Mouse (Mus musculus): Measurements from ENCODE around the gene S100z. TPM values are rescaled to one million over a fixed set of nuclear protein-coding genes. Genes with fewer than 3 reads are reported as not detected.
A peak's percentile ranks its signal among the peaks of the same experiment; 100 is the strongest.

The S100z gene
- polyA plus RNA-seq, 1 experiment from 2014 or later: not detected

DNA sequence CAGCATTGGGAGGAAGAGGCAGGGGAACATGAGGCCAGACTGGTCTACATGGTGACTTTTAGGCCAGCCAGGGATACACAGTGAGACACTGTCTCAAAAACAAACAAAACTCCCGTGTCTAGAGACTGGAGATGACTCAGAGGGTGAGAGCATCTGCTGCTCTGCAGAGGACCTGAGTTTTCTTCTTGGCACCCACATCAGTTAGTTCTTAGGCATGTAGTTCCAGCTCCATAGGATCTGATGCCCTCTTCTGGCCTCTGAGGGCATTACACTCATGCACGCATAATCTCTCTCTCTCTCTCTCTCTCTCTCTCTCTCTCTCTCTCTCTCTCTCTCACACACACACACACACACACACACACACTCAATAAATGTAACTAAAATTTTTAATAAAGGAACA lies 7.6 kb downstream of the S100z start:
- no peaks in the 10 kb centered on the region for H3K36me3 ChIP-seq (ENCODE audit: control insufficient read depth, insufficient read depth)
- H3K4me2 ChIP-seq (ENCODE audit: low read length): no peak overlapping the region
- WGBS: 73% methylated on average over 2 of the region's 2 CpGs
- H3K27me3 ChIP-seq (replicated peaks; ENCODE audit: control insufficient read depth, insufficient read depth, low read length): no peaks in the 10 kb centered on the region
- H3K4me1 ChIP-seq (replicated peaks; ENCODE audit: control insufficient read depth, insufficient read depth, low read length): no peaks in the 10 kb centered on the region
- H3K27ac ChIP-seq (ENCODE audit: low read length): no peak overlapping the region
- no peak overlapping the region for H3K4me3 ChIP-seq (replicated peaks; ENCODE audit: low read length)
- no peaks in the 10 kb centered on the region for H3K9me3 ChIP-seq (ENCODE audit: control insufficient read depth, low read length)
- no peak for ATAC-seq
- H3K9ac ChIP-seq (replicated peaks; ENCODE audit: low read depth, low read length): no peak overlapping the region

GRCm38 (mm10) chr13:95451529-95451928 lies 27.0 kb downstream of the S100z start:
- Histone ChIP-seq H3K9me3 (ENCODE audit: control insufficient read depth, low read length) (no peaks in the 10 kb centered on the region), H3K4me3 (replicated peaks; ENCODE audit: low read length) (no peak overlapping the region), H3K36me3 (ENCODE audit: control insufficient read depth, insufficient read depth) (no peaks in the 10 kb centered on the region), H3K9ac (replicated peaks; ENCODE audit: low read depth, low read length) (no peak overlapping the region), H3K4me1 (replicated peaks; ENCODE audit: control insufficient read depth, insufficient read depth, low read length) (no peaks in the 10 kb centered on the region), H3K27ac (ENCODE audit: low read length) (no peak overlapping the region), H3K4me2 (ENCODE audit: low read length) (no peak overlapping the region), H3K27me3 (replicated peaks; ENCODE audit: control insufficient read depth, insufficient read depth, low read length) (no peaks in the 10 kb centered on the region)
- 81% methylated on average over 2 of the region's 2 CpGs for WGBS
- ATAC-seq: no peak

DNA sequence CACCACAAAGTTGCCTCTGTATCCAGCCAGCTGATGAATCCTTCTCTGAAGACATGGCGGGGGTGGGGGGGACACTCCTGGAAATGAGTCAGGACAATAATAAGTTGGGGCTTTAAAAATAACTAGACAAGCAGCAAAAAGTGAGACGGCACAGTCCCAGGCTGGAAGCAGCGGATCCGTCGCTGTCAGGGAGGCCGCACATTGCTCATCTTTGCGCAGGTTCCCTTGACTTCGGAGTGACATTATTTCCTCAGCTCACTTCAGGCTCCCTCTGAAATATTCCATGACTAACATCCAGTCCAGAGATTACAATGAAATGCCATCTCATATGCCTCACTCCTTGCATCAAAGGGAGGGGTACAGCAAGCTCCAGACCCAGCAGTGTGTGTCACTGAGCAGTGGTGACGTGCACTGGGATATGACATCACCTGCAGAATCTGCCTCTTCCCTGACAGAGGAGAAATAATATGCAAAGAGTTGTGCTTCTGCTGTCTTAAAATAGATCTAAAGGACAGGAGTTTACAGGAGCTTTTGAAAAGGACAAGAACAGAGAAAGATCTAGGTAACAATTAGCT lies 27.8 kb downstream of the S100z start:
- no peaks in the 10 kb centered on the region for H3K9me3 ChIP-seq (ENCODE audit: control insufficient read depth, low read length)
- H3K9ac ChIP-seq (replicated peaks; ENCODE audit: low read depth, low read length): no peak overlapping the region
- ATAC-seq: no peak
- H3K27me3 ChIP-seq (replicated peaks; ENCODE audit: control insufficient read depth, insufficient read depth, low read length): no peaks in the 10 kb centered on the region
- H3K4me1 ChIP-seq (replicated peaks; ENCODE audit: control insufficient read depth, insufficient read depth, low read length): no peaks in the 10 kb centered on the region
- no peak overlapping the region for H3K4me2 ChIP-seq (ENCODE audit: low read length)
- WGBS: 93% methylated on average over 9 of the region's 9 CpGs
- no peak overlapping the region for H3K4me3 ChIP-seq (replicated peaks; ENCODE audit: low read length)
- H3K36me3 ChIP-seq (ENCODE audit: control insufficient read depth, insufficient read depth): no peaks in the 10 kb centered on the region
- H3K27ac ChIP-seq (ENCODE audit: low read length): no peak overlapping the region

- WGBS: 81% methylated on average over 3 of the region's 3 CpGs
- ATAC-seq: no peak
- Histone ChIP-seq H3K27ac (ENCODE audit: low read length) (no peak overlapping the region), H3K27me3 (replicated peaks; ENCODE audit: control insufficient read depth, insufficient read depth, low read length) (0 out of 2 replicates have a peak, but pooled peaks cover 3% of the 10 kb centered on the region), H3K4me1 (replicated peaks; ENCODE audit: control insufficient read depth, insufficient read depth, low read length) (no peaks in the 10 kb centered on the region), H3K9me3 (ENCODE audit: control insufficient read depth, low read length) (no peaks in the 10 kb centered on the region), H3K36me3 (ENCODE audit: control insufficient read depth, insufficient read depth) (no peaks in the 10 kb centered on the region), H3K9ac (replicated peaks; ENCODE audit: low read depth, low read length) (no peak overlapping the region), H3K4me3 (replicated peaks; ENCODE audit: low read length) (no peak overlapping the region), H3K4me2 (ENCODE audit: low read length) (no peak overlapping the region)
These were observed 28.8 kb downstream of the S100z start for GRCm38 (mm10) chr13:95449730-95450129.

GRCm38 (mm10) chr13:95444824-95445223 lies 33.7 kb downstream of the S100z start, which contains the start of gene Crhbp:
Crhbp (minus strand) TSS chr13:95444924.
- ATAC-seq: no peak
- H3K27me3 ChIP-seq (replicated peaks; ENCODE audit: control insufficient read depth, insufficient read depth, low read length): peaks cover 10% of the 10 kb centered on the region; the same call in 1 of the 2 replicates
- no peak within 1 kb of the TSS for H3K27ac ChIP-seq (ENCODE audit: low read length)
- no peaks in the 10 kb centered on the region for H3K9me3 ChIP-seq (ENCODE audit: control insufficient read depth, low read length)
- H3K4me2 ChIP-seq (ENCODE audit: low read length): peak within 1 kb of the TSS; percentile 95
- 55% methylated on average over 11 of the region's 11 CpGs for WGBS
- peak within 1 kb of the TSS; percentile 48 for H3K4me3 ChIP-seq (replicated peaks; ENCODE audit: low read length)
- H3K36me3 ChIP-seq (ENCODE audit: control insufficient read depth, insufficient read depth): no peaks in the 10 kb centered on the region
- peak within 1 kb of the TSS; percentile 51 for H3K9ac ChIP-seq (replicated peaks; ENCODE audit: low read depth, low read length)
- H3K4me1 ChIP-seq (replicated peaks; ENCODE audit: control insufficient read depth, insufficient read depth, low read length): peaks cover 12% of the 10 kb centered on the region

DNA sequence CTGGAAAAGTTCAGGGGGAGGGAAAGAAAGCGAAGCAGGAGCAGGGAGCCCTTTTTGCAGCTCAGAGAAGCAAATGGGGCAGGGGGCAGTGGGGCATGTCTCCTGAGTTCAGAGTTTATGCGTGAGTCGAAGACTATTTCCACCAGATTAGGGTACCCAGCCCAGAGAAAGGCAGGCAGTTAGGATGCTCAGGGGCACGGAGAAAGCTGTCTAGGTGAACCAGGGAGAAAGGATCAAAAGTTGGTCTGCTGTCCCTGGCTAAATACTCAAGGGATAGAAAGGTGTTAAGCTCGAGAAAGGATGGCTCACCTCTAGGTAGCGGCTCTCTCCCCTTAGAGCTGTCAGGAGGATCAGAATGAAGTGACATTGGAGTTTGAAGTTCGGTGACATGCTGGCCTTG lies 34.2 kb downstream of the S100z start:
- peak overlapping the region; percentile 51; the same call in 1 of the 2 replicates for H3K9ac ChIP-seq (replicated peaks; ENCODE audit: low read depth, low read length)
- WGBS: 13% methylated on average over 7 of the region's 7 CpGs

GRCm38 (mm10) chr13:95443376-95444233 lies 34.9 kb downstream of the S100z start:
- no peaks in the 10 kb centered on the region for H3K9me3 ChIP-seq (ENCODE audit: control insufficient read depth, low read length)
- WGBS: 1% methylated on average over 45 of the region's 46 CpGs
- H3K27ac ChIP-seq (ENCODE audit: low read length): no peak overlapping the region
- peak overlapping the region; percentile 48 for H3K4me3 ChIP-seq (replicated peaks; ENCODE audit: low read length)
- peak; percentile 74 for ATAC-seq
- peak overlapping the region; percentile 51 for H3K9ac ChIP-seq (replicated peaks; ENCODE audit: low read depth, low read length)
- H3K27me3 ChIP-seq (replicated peaks; ENCODE audit: control insufficient read depth, insufficient read depth, low read length): peaks cover 10% of the 10 kb centered on the region; the same call in 1 of the 2 replicates
- peaks cover 12% of the 10 kb centered on the region for H3K4me1 ChIP-seq (replicated peaks; ENCODE audit: control insufficient read depth, insufficient read depth, low read length)
- no peaks in the 10 kb centered on the region for H3K36me3 ChIP-seq (ENCODE audit: control insufficient read depth, insufficient read depth)
- peak overlapping the region; percentile 95 for H3K4me2 ChIP-seq (ENCODE audit: low read length)

More for the DNA sequence above, 34.2 kb downstream of the S100z start:
- no peak overlapping the region for H3K27ac ChIP-seq (ENCODE audit: low read length)
- no peaks in the 10 kb centered on the region for H3K36me3 ChIP-seq (ENCODE audit: control insufficient read depth, insufficient read depth)
- no peak overlapping the region; the same call in 1 of the 2 replicates for H3K4me3 ChIP-seq (replicated peaks; ENCODE audit: low read length)
- H3K4me1 ChIP-seq (replicated peaks; ENCODE audit: control insufficient read depth, insufficient read depth, low read length): peaks cover 12% of the 10 kb centered on the region
- ATAC-seq: no peak
- H3K27me3 ChIP-seq (replicated peaks; ENCODE audit: control insufficient read depth, insufficient read depth, low read length): peaks cover 10% of the 10 kb centered on the region; the same call in 1 of the 2 replicates
- H3K9me3 ChIP-seq (ENCODE audit: control insufficient read depth, low read length): no peaks in the 10 kb centered on the region
- peak overlapping the region; percentile 95 for H3K4me2 ChIP-seq (ENCODE audit: low read length)

DNA sequence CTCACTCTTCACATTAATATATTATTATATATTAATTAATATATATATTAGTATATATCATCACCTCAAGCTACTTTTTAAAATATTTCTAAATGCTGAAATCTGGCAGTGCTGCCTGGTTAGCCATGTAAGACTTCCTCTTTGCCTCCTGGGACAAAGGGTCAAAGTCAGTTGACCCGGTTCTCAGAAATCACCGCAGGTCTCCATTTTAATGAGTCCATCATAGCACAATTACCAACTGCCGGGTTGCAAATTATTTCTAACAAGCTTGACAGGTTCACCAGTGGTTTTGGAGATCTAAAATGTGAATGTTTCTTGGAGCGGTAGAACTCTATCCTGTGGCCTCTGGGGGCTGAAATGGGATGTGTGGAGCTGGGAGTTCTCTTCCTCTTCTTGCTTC lies 35.6 kb downstream of the S100z start:
- peak overlapping the region; percentile 95; the same call in 1 of the 2 replicates for H3K4me2 ChIP-seq (ENCODE audit: low read length)
- H3K9me3 ChIP-seq (ENCODE audit: control insufficient read depth, low read length): no peaks in the 10 kb centered on the region
- H3K27me3 ChIP-seq (replicated peaks; ENCODE audit: control insufficient read depth, insufficient read depth, low read length): peaks cover 10% of the 10 kb centered on the region; the same call in 1 of the 2 replicates
- no peak overlapping the region for H3K27ac ChIP-seq (ENCODE audit: low read length)
- no peaks in the 10 kb centered on the region for H3K36me3 ChIP-seq (ENCODE audit: control insufficient read depth, insufficient read depth)
- ATAC-seq: no peak
- H3K4me3 ChIP-seq (replicated peaks; ENCODE audit: low read length): no peak overlapping the region
- H3K4me1 ChIP-seq (replicated peaks; ENCODE audit: control insufficient read depth, insufficient read depth, low read length): peaks cover 12% of the 10 kb centered on the region
- 17% methylated on average over 4 of the region's 4 CpGs for WGBS
- no peak overlapping the region for H3K9ac ChIP-seq (replicated peaks; ENCODE audit: low read depth, low read length)

DNA sequence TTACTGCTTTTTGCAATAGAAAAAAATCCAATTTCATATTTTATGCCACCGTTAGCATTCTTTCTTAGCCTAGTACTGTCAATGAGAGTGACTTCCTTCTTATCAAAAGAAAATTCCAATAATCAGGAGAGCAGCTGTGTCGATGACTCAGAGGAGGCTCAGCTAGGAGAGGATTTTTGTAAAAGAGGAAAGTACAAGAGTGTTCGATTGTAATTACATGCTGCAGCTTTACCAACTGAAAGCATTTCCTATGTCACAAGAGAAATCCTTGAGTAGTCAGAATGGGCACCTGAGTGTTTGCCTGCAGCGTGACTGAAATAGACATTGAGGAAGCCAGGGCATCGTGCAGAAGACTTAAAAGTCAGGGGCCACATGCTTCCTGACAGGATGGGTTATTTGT lies 39.0 kb downstream of the S100z start:
- Histone ChIP-seq H3K4me2 (ENCODE audit: low read length) (no peak overlapping the region), H3K4me1 (replicated peaks; ENCODE audit: control insufficient read depth, insufficient read depth, low read length) (peaks cover 12% of the 10 kb centered on the region), H3K9ac (replicated peaks; ENCODE audit: low read depth, low read length) (no peak overlapping the region), H3K27ac (ENCODE audit: low read length) (no peak overlapping the region), H3K4me3 (replicated peaks; ENCODE audit: low read length) (no peak overlapping the region), H3K36me3 (ENCODE audit: control insufficient read depth, insufficient read depth) (no peaks in the 10 kb centered on the region), H3K27me3 (replicated peaks; ENCODE audit: control insufficient read depth, insufficient read depth, low read length) (peaks cover 7% of the 10 kb centered on the region; the same call in 1 of the 2 replicates), H3K9me3 (ENCODE audit: control insufficient read depth, low read length) (no peaks in the 10 kb centered on the region)
- WGBS: 77% methylated on average over 5 of the region's 5 CpGs
- no peak for ATAC-seq

Measured in forebrain, embryonic 16.5 days (tissue).